Mouse (Mus musculus) embryonic facial prominence, embryonic 15.5 days (tissue): Measurements from ENCODE around the gene Akr1c21. TPM values are rescaled to one million over a fixed set of nuclear protein-coding genes. Genes with fewer than 3 reads are reported as not detected.
"Not testable (repeated sequence)": the region's sequence is repeated elsewhere in the genome, so short reads cannot be mapped to it uniquely, and the experiment has no call there.

ENCODE experiments used
- ATAC-seq: fragments of 200-750 bp; cut with Nextera tagmentation; 2 replicates; pipeline ENCODE4 v1.8.0; 2017; ENCODE audit warnings: low read depth, moderate TSS enrichment; ENCODE audit not compliant: insufficient number of reproducible peaks, low FRiP score, low TSS enrichment
- H3K27ac ChIP-seq: fragments of 300-500 bp; sonication (generic); replicated peaks from 2 replicates; pipeline ENCODE4 v1.5.1; 2015; ENCODE audit warnings: mild to moderate bottlenecking, inconsistent platforms
- H3K27me3 ChIP-seq: fragments of 300-500 bp; sonication (generic); 2 replicates; pipeline ENCODE4 v1.6.1; 2015; ENCODE audit warnings: inconsistent platforms
- H3K36me3 ChIP-seq: fragments of 300-500 bp; sonication (generic); 2 replicates; pipeline ENCODE4 v1.6.1; 2015; ENCODE audit warnings: mild to moderate bottlenecking, inconsistent platforms
- H3K4me1 ChIP-seq: fragments of 300-500 bp; sonication (generic); 2 replicates; pipeline ENCODE4 v1.6.1; 2015; ENCODE audit warnings: inconsistent platforms
- H3K4me2 ChIP-seq: fragments of 300-500 bp; sonication (generic); replicated peaks from 2 replicates; pipeline ENCODE4 v1.6.1; 2015; ENCODE audit warnings: mild to moderate bottlenecking, inconsistent platforms
- H3K4me3 ChIP-seq: fragments of 300-500 bp; sonication (generic); replicated peaks from 2 replicates; pipeline ENCODE4 v1.5.1; 2015; ENCODE audit warnings: mild to moderate bottlenecking, inconsistent platforms
- H3K9ac ChIP-seq: fragments of 300-500 bp; sonication (generic); 2 replicates; pipeline ENCODE4 v1.6.1; 2015; ENCODE audit warnings: inconsistent platforms
- H3K9me3 ChIP-seq: fragments of 300-500 bp; sonication (generic); replicated peaks from 2 replicates; pipeline ENCODE4 v1.6.1; 2016; ENCODE audit warnings: inconsistent platforms
- WGBS: fragments of 180-500 bp; shearing (Covaris S2); methylation state at CpG from one replicate; pipeline ENCODE4 v1.1.7; 2015; 5-methylcytosine and 5-hydroxymethylcytosine counted together
- polyA plus RNA-seq: library from polyadenylated mRNA; unstranded; fragments of >200 nt; fragmentation: Nextera tagmentation; extraction: Ambion mirVana; gene quantifications from 2 replicates; pipeline ENCODE4 v1.2.1, GENCODE M21; 2015

Akr1c21 gene
- polyA plus RNA-seq: 0.16 TPM in 1 of 2 replicates, not detected in the other

DNA sequence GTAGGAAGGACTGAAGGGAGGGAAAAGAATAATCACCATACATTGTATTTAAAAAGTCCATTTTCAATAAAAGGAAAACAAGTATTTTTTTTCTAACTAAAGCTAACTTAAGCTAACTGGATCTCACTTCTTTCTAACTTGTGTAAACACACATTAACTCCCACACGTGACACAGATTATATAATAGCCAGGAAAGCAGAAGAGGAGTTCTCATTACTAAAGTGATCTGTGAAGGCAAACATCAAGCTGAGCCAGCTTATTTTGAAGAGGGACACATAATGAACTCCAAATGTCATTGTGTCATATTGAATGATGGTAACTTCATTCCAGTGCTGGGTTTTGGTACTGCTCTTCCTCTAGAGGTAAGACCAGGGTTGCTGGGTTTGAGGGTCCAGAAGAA lies at the start of gene Akr1c21:
TSS of gene Akr1c21 (plus strand) at position 205 of the 400 bp plus-strand sequence.
- 50% methylated on average over 1 of the region's 1 CpGs for WGBS
- H3K4me2 ChIP-seq: no peak within 1 kb of the TSS
- H3K27me3 ChIP-seq: no peaks in the 10 kb centered on the region
- H3K9me3 ChIP-seq: no peaks in the 10 kb centered on the region
- H3K4me3 ChIP-seq: no peak within 1 kb of the TSS
- no peaks in the 10 kb centered on the region for H3K4me1 ChIP-seq
- no peak within 1 kb of the TSS for H3K27ac ChIP-seq
- no peaks in the 10 kb centered on the region for H3K36me3 ChIP-seq
- no peak within 1 kb of the TSS for H3K9ac ChIP-seq
- ATAC-seq: no peak

DNA sequence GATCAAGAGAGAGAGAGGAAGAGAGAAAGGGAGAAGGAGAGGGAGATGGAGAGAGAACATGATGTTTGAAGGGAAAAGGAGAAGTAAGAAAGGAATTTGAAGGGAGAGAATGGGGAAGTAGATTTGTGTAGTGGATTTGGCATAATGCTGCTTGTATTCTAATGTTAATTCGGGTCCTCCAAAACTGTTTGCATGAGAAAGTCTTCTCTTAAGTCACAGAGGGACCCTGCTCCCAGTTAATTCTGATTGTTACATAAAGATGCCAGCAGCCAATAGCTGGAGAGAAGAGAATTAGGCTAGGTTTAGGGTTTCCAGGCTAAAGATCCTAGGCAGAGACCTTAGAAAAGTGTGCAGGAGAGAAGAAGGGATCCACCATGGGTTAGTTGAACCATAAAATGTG lies 14.7 kb upstream of the Akr1c21 start:
- WGBS: 54% methylated on average over 1 of the region's 1 CpGs
- Histone ChIP-seq H3K27ac (no peak overlapping the region), H3K4me3 (no peak overlapping the region), H3K36me3 (no peaks in the 10 kb centered on the region), H3K27me3 (no peaks in the 10 kb centered on the region), H3K9ac (no peak overlapping the region), H3K4me1 (no peaks in the 10 kb centered on the region), H3K4me2 (no peak overlapping the region), H3K9me3 (no peaks in the 10 kb centered on the region)
- no peak for ATAC-seq

DNA sequence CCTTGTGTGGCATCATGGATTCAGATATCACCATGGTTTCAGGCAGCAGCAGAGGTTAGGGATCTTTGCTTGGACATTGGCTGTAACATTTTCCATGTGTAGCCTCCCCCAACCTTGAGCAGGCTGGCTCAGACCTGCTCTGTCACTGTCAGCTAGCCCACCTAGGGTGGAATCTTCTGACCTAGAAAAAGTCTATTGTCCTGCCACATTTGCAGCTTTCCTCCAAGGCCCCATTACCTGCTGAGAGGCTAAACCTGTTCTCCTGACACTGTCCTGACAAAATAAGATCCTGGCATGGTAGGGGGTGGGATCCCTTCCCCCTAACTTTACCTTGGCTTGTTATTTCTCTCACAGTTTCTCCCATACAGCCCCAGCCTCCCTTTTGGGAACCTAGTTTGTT lies 13.4 kb upstream of the Akr1c21 start:
- no peaks in the 10 kb centered on the region for H3K27me3 ChIP-seq
- H3K9me3 ChIP-seq: no peaks in the 10 kb centered on the region
- H3K27ac ChIP-seq: no peak overlapping the region
- no peak overlapping the region for H3K4me2 ChIP-seq
- H3K4me3 ChIP-seq: no peak overlapping the region
- H3K4me1 ChIP-seq: no peaks in the 10 kb centered on the region
- no peaks in the 10 kb centered on the region for H3K36me3 ChIP-seq
- H3K9ac ChIP-seq: no peak overlapping the region
- ATAC-seq: no peak

DNA sequence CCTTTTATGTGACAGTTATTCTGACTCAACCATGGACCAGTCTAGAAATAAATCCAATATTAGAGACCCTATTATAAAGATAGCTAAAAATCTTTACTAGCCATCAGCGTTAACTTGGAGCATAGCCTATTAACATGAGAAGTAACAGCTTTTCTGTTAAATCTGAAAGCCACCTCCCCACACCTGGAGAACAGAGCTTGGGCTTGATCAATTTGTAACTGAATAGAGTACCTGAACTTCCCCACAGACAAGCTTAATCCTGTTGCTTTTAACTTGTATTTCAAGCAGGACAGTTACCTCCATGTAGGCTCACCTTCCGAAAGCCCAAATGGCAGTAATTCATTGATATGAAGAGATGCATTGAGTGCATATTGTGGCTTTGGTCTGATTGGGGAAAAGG lies 7.9 kb upstream of the Akr1c21 start:
- no peak overlapping the region for H3K4me3 ChIP-seq
- no peak for ATAC-seq
- H3K9ac ChIP-seq: no peak overlapping the region
- H3K36me3 ChIP-seq: no peaks in the 10 kb centered on the region
- no peaks in the 10 kb centered on the region for H3K9me3 ChIP-seq
- no peak overlapping the region for H3K4me2 ChIP-seq
- 84% methylated on average over 2 of the region's 2 CpGs for WGBS
- H3K27ac ChIP-seq: no peak overlapping the region
- H3K27me3 ChIP-seq: no peaks in the 10 kb centered on the region
- no peaks in the 10 kb centered on the region for H3K4me1 ChIP-seq

DNA sequence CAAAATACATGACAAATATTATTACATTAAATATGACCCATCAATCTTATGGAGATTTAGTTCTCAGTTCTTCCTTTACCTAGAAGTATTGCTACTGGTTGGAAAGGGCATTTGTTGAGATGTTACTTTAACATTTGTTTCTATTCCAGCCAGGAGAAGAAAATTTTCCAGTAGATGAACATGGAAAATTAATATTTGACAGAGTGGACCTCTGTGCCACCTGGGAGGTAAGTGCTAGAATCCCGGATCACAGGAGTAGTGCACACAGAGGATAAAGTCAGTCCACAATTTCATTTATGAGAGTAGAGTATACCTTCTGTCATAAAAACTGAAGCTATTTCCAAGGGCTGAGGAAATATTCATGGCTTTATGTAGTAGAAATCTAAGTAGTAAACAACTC lies 3.0 kb downstream of the Akr1c21 start:
- no peak for ATAC-seq
- H3K9ac ChIP-seq: no peak overlapping the region
- no peaks in the 10 kb centered on the region for H3K4me1 ChIP-seq
- H3K4me3 ChIP-seq: no peak overlapping the region
- H3K27me3 ChIP-seq: no peaks in the 10 kb centered on the region
- WGBS: 81% methylated on average over 1 of the region's 1 CpGs
- H3K36me3 ChIP-seq: no peaks in the 10 kb centered on the region
- H3K4me2 ChIP-seq: no peak overlapping the region
- H3K9me3 ChIP-seq: no peaks in the 10 kb centered on the region
- no peak overlapping the region for H3K27ac ChIP-seq

DNA sequence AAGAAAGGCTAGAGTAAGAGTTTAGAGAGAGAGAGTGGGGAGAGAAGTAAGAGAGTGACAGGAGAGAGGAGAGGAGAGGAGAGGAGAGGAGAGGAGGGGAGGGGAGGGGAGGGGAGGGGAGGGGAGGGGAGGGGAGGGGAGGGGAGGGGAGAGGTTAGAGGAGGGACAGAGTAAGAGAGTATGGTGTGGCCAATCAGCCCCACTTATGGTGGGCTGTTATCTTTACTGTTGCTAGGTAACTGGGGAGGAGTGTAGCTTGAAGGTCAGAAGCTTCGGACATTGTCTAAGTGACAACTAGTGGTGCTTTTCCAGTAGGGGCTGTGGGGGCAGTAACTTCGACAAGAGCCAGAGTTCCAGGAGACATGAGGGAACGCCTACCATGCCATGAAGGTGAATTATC lies 29.6 kb downstream of the Akr1c21 start:
- not testable (repeated sequence) for H3K27ac ChIP-seq, H3K4me2 ChIP-seq, H3K9ac ChIP-seq, H3K4me1 ChIP-seq, H3K4me3 ChIP-seq, ATAC-seq, H3K9me3 ChIP-seq, H3K27me3 ChIP-seq
- H3K36me3 ChIP-seq: peaks cover 23% of the 10 kb centered on the region; the same call in 1 of the 2 replicates
- WGBS: 84% methylated on average over 3 of the region's 3 CpGs

DNA sequence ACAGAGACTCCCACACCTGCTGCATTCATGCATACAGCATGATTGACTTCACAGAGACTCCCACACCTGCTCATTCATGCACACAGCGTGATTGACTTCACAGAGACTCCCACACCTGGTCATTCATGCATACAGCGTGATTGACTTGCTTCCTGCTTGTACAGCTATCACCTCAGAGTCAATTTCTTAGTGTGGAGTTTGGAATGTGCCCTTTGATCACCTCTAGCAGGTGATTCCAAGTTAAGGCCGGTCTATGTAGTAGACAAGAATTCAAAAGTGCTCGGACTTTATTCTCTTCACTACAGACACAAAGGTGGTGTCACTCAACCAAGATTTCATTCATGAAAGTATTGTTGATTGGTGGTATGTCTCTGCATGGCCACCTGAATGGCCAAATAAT lies 32.9 kb downstream of the Akr1c21 start:
- Histone ChIP-seq H3K36me3 (peaks cover 3% of the 10 kb centered on the region; the same call in 1 of the 2 replicates), H3K4me3 (no peak overlapping the region), H3K9me3 (no peaks in the 10 kb centered on the region), H3K27me3 (no peaks in the 10 kb centered on the region), H3K9ac (no peak overlapping the region), H3K27ac (no peak overlapping the region), H3K4me1 (no peaks in the 10 kb centered on the region), H3K4me2 (no peak overlapping the region)
- ATAC-seq: no peak
- 81% methylated on average over 4 of the region's 4 CpGs for WGBS

DNA sequence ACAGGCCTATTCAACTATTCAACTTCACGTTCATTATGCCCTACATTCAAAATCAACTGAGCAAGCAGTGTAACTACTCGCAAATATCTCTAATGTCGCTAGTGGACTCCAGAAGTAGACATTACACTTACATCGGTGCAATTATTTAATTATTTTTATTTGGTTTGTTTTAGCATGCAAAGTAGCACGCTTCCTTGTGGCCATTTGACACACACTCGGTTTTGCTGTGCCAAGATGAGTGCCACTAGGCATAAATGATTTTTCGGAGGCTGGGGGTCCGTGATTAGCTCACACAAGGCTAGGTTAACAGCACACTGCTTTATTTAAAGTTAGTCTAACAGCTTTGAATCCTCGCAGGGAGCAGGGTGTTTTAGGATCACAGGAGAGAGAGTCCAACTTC lies 34.7 kb downstream of the Akr1c21 start:
- peak overlapping the region; percentile 57 for H3K9ac ChIP-seq
- peak overlapping the region; percentile 63 for H3K4me2 ChIP-seq
- H3K9me3 ChIP-seq: no peaks in the 10 kb centered on the region
- no peaks in the 10 kb centered on the region for H3K27me3 ChIP-seq
- 20% methylated on average over 9 of the region's 9 CpGs for WGBS
- H3K36me3 ChIP-seq: peaks cover 3% of the 10 kb centered on the region; the same call in 1 of the 2 replicates
- peak overlapping the region; percentile 78 for H3K27ac ChIP-seq
- H3K4me3 ChIP-seq: peak overlapping the region; percentile 66
- H3K4me1 ChIP-seq: no peaks in the 10 kb centered on the region
- ATAC-seq: no peak; the same call in 1 of the 2 replicates

DNA sequence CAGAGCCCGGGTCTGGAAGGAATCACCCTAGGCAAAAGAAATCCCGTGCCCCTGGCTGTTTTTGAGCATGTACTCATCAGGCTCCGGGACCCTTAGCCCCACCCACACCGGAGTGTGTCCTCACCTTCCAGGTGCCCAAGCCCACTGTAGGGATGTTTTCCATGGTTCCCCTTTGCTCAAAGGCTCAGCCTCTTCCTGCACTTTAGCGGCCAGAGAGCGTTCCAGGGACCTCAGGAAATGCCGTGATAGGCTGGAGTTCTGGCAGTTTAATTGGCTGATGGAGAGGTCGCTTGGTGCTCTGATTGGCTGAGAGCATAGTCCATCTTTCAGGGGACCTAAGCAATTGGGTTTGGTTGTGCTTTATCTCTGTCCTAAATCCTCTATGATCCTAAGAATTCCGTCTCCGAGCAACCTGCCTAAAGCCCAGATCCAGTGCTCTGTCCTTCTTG lies 35.1 kb downstream of the Akr1c21 start, which contains the start of gene Akr1e1:
TSS of gene Akr1e1 (minus strand) at position 214 of the 449 bp plus-strand sequence.
- WGBS: 4% methylated on average over 10 of the region's 10 CpGs
- Histone ChIP-seq H3K4me2 (peak within 1 kb of the TSS; percentile 63), H3K36me3 (no peaks in the 10 kb centered on the region), H3K9ac (peak within 1 kb of the TSS; percentile 57), H3K9me3 (no peaks in the 10 kb centered on the region), H3K4me3 (peak within 1 kb of the TSS; percentile 66), H3K27ac (peak within 1 kb of the TSS; percentile 78), H3K27me3 (no peaks in the 10 kb centered on the region), H3K4me1 (no peaks in the 10 kb centered on the region)
- ATAC-seq: peak; percentile 99

DNA sequence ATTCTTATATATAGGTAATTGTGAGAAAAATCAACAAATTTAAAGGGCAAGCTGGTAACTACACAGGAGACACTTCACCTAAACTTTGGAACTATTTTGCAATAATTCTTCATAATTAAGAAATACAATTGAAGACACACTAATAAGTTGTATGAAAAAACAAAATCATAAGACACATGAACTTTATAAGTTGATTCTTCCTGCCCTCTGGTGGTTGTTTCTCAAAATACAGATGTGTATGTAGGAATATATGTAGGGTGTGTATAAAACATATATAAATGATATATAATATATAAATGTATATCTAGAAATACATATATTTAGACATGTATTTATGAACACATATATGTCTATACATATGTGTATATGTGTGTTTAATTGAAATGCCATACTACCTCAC lies 37.0 kb downstream of the Akr1c21 start:
- Histone ChIP-seq H3K9ac (no peak overlapping the region), H3K27ac (no peak overlapping the region), H3K9me3 (no peaks in the 10 kb centered on the region), H3K4me2 (no peak overlapping the region), H3K4me3 (no peak overlapping the region), H3K36me3 (no peaks in the 10 kb centered on the region), H3K4me1 (no peaks in the 10 kb centered on the region), H3K27me3 (no peaks in the 10 kb centered on the region)
- no peak for ATAC-seq
